Mouse (Mus musculus): ENCODE measurements around the gene Tle3. TPM values are rescaled to one million over a fixed set of nuclear protein-coding genes. Genes with fewer than 3 reads are reported as not detected.

Gene Tle3
- polyA plus RNA-seq, 2 experiments, result 2.9 to 4.6 TPM

DNA sequence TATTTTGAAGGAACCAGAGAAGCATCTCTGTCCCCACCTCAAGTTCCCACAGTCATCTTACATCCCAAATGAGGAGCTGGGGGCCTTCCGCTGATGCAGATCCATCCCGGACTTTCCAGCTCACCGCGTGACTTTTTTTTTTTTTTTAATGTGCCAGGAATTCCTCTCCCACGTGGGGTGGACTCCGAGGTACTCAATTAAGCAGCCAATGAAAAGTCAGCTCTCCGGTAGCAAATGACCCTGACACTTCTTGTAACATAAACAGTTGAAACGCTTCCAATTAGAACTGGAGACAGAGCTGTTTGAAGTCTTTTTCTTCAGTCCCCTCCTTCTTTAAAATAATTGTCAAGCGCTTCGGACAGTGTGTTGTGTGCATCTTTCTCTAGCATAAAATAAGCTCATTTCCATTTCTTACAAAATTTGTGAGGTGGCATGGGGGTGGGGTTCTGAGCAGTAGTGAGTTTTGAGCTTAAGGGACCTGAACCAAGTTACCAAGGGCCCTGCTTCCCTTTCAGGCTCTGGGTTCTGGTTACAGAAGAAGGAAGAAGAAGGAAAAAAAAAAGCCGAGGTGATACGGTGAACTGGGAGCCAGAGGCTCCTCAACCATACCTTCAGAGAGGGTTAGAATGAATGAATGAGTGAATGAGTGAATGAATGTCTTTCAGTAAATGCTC lies 3.5 kb upstream of the Tle3 start:
- H3K4me1 ChIP-seq (replicated peaks; ENCODE audit: control insufficient read depth in 2 of 2, insufficient read depth in 2 of 2, low read length in 1 of 2), result peaks cover 11 to 20% of the 10 kb centered on the region in 2 experiments; a peak in 3 of 4 replicates
- H3K27ac ChIP-seq, result no peak overlapping the region
- no peak for DNase-seq (ENCODE audit: low read depth in 3 of 3, low spot score in 3 of 3)
- ATAC-seq (ENCODE audit: insufficient read depth), result no peak
- peaks cover 71% of the 10 kb centered on the region for H3K27me3 ChIP-seq (ENCODE audit: control insufficient read depth, insufficient read depth, low read length)
- no peaks in the 10 kb centered on the region for H3K36me3 ChIP-seq (replicated peaks; ENCODE audit: control insufficient read depth, insufficient read depth, low read depth)
- WGBS (ENCODE audit: insufficient replicate concordance), result 3% methylated on average over 12 of the region's 12 CpGs
- TF ChIP-seq EP300 (IDR thresholded peaks at IDR 0.05; ENCODE audit: low read depth) (no peak), CTCF (IDR thresholded peaks at IDR 0.05; ENCODE audit: low read depth) (no peak)
- no peaks in the 10 kb centered on the region for H3K9me3 ChIP-seq (ENCODE audit: control insufficient read depth, low read length)
- H3K9ac ChIP-seq (replicated peaks), result no peak overlapping the region
- peak overlapping the region; percentile 99 for H3K4me2 ChIP-seq (ENCODE audit: low read depth)
- no peak overlapping the region for H3K4me3 ChIP-seq (ENCODE audit: insufficient read depth in 1 of 2, low read depth in 2 of 2, low read length in 2 of 2)

GRCm38 (mm10) chr9:61369316-61370273 lies 2.6 kb upstream of the Tle3 start:
- 1% methylated on average over 45 of the region's 45 CpGs for WGBS (ENCODE audit: insufficient replicate concordance)
- no peak for DNase-seq (ENCODE audit: low read depth in 3 of 3, low spot score in 3 of 3)
- Histone ChIP-seq H3K27me3 (ENCODE audit: control insufficient read depth, insufficient read depth, low read length) (peaks cover 72% of the 10 kb centered on the region), H3K4me3 (ENCODE audit: insufficient read depth in 1 of 2, low read depth in 2 of 2, low read length in 2 of 2) (peak overlapping the region in 1 of 2 experiments; percentile 8; a peak in 1 of 4 replicates), H3K9ac (replicated peaks) (no peak overlapping the region), H3K27ac (no peak overlapping the region), H3K4me1 (replicated peaks; ENCODE audit: control insufficient read depth in 2 of 2, insufficient read depth in 2 of 2, low read length in 1 of 2) (peaks cover 16 to 20% of the 10 kb centered on the region in 2 experiments), H3K4me2 (ENCODE audit: low read depth) (peak overlapping the region; percentile 99), H3K36me3 (replicated peaks; ENCODE audit: control insufficient read depth, insufficient read depth, low read depth) (no peaks in the 10 kb centered on the region), H3K9me3 (ENCODE audit: control insufficient read depth, low read length) (no peaks in the 10 kb centered on the region)
- no peak for TF ChIP-seq CTCF (IDR thresholded peaks at IDR 0.05; ENCODE audit: low read depth)
- no peak for TF ChIP-seq EP300 (IDR thresholded peaks at IDR 0.05; ENCODE audit: low read depth)
- no peak for ATAC-seq (ENCODE audit: insufficient read depth)

DNA sequence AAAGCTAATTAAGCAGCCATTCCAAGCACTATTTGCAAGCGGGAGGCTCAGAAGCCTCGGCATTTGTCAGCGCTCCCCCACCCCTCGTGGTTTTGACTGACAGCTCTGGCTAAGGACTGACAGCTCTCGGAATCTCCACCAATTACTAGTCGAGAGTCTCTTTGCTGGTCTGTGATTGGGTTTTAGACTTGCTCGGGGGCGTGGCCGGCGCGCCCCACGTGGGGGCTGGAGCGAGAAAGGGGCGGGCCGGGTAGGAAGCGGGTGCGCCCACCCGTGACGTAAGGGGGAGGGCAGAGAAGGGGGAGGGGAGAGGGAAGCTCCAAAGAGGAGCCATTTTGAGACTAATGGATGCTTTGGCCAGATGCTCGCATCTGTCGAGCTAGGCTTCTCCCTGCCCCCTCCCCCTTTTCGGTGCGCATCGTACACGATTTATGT lies 1.7 kb upstream of the Tle3 start:
- H3K36me3 ChIP-seq (replicated peaks; ENCODE audit: control insufficient read depth, insufficient read depth, low read depth), result no peaks in the 10 kb centered on the region
- H3K27me3 ChIP-seq (ENCODE audit: control insufficient read depth, insufficient read depth, low read length), result peaks cover 64% of the 10 kb centered on the region
- WGBS (ENCODE audit: insufficient replicate concordance), result 0% methylated on average over 21 of the region's 25 CpGs
- peaks cover 23% of the 10 kb centered on the region in 2 experiments for H3K4me1 ChIP-seq (replicated peaks; ENCODE audit: control insufficient read depth in 2 of 2, insufficient read depth in 2 of 2, low read length in 1 of 2)
- TF ChIP-seq CTCF (IDR thresholded peaks at IDR 0.05; ENCODE audit: low read depth) (no peak), EP300 (IDR thresholded peaks at IDR 0.05; ENCODE audit: low read depth) (peak; percentile 51)
- H3K9ac ChIP-seq (replicated peaks), result peak overlapping the region; percentile 75
- peak; percentile 79 for ATAC-seq (ENCODE audit: insufficient read depth)
- peak overlapping the region; percentile 99 for H3K4me2 ChIP-seq (ENCODE audit: low read depth)
- H3K27ac ChIP-seq, result peak overlapping the region; percentile 39; the same call in 1 of the 2 replicates
- peak; percentile 93 to 94 (median 93) for DNase-seq (ENCODE audit: low read depth in 3 of 3, low spot score in 3 of 3)
- H3K9me3 ChIP-seq (ENCODE audit: control insufficient read depth, low read length), result no peaks in the 10 kb centered on the region
- peak overlapping the region; percentile 65 to 72 for H3K4me3 ChIP-seq (ENCODE audit: insufficient read depth in 1 of 2, low read depth in 2 of 2, low read length in 2 of 2)

- Histone ChIP-seq H3K27me3 (ENCODE audit: control insufficient read depth, insufficient read depth, low read length) (peaks cover 59% of the 10 kb centered on the region), H3K4me2 (ENCODE audit: low read depth) (peak overlapping the region; percentile 99), H3K9ac (replicated peaks) (peak overlapping the region; percentile 75), H3K36me3 (replicated peaks; ENCODE audit: control insufficient read depth, insufficient read depth, low read depth) (no peaks in the 10 kb centered on the region), H3K4me1 (replicated peaks; ENCODE audit: control insufficient read depth in 2 of 2, insufficient read depth in 2 of 2, low read length in 1 of 2) (peaks cover 28 to 30% of the 10 kb centered on the region in 2 experiments), H3K9me3 (ENCODE audit: control insufficient read depth, low read length) (no peaks in the 10 kb centered on the region), H3K4me3 (ENCODE audit: insufficient read depth in 1 of 2, low read depth in 2 of 2, low read length in 2 of 2) (peak overlapping the region; percentile 65 to 72), H3K27ac (peak overlapping the region; percentile 39)
- TF ChIP-seq EP300 (IDR thresholded peaks at IDR 0.05; ENCODE audit: low read depth), result no peak; the same call in none of the 2 replicates
- TF ChIP-seq CTCF (IDR thresholded peaks at IDR 0.05; ENCODE audit: low read depth), result no peak
- ATAC-seq (ENCODE audit: insufficient read depth), result peak; percentile 19
- WGBS (ENCODE audit: insufficient replicate concordance), result under 1% methylated on average over 66 of the region's 66 CpGs
- DNase-seq (ENCODE audit: low read depth in 3 of 3, low spot score in 3 of 3), result no peak
Observed at GRCm38 (mm10) chr9:61370889-61371754, 1.0 kb upstream of the Tle3 start.

Measured in liver, embryonic 14.5 days (tissue).